ENCODE assay signal across 10 mouse cellular contexts in the genomic region with DNA sequence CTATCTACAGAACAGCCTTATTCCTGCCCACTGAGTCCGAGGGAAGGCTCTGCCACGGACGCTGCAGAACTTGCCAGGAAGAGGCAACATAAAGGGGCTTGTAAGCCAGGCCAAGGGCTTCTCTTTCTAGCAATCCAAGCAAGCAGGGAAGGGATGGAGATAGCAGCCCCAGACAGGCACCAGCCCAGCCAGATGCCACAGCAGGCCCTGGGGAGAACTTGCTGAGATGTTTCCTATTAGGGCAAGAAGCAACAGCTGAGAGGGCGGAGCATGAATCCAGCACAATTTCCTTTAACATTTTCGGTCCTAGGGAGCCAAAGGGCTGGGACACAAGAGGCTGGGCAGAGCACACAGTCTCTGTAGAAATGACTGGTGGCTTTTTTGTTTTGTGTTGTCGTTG. TPM values are rescaled to one million over a fixed set of nuclear protein-coding genes. Genes with fewer than 3 reads are reported as not detected.
DNase-seq lines count a peak whose midpoint lies in the region; ATAC-seq and TF ChIP-seq lines count a peak whose summit lies in the region.
"Had no signal": no experiment of that assay in that cellular context is flagged by ENCODE, and none has a peak within 500 bp of the region (broad histone marks: within the 10 kb centered on the region; RNA-seq: fewer than 3 reads in every experiment).

No protein-coding gene starts in this region.

- no peak overlapping the region for H3K27ac ChIP-seq in liver, adult 2 months (replicated peaks; ENCODE audit: insufficient read depth, low read depth, low read length)
- H3K27ac ChIP-seq in liver, postnatal 0 days (ENCODE audit: low read depth) = no peak overlapping the region
- H3K27ac ChIP-seq in hindbrain, embryonic 14.5 days = peak overlapping the region; percentile 45; the same call in 1 of the 2 replicates
- H3K27ac ChIP-seq in neural tube, embryonic 13.5 days (replicated peaks) = peak overlapping the region; percentile 67
- H3K27ac ChIP-seq: forebrain, embryonic 15.5 days had no signal

- H3K79me2 ChIP-seq in liver, adult 2 months (ENCODE audit: control insufficient read depth, insufficient read depth, low read length) = no peaks in the 10 kb centered on the region

- H3K9me3 ChIP-seq in liver, postnatal 0 days (ENCODE audit: low read length) = no peaks in the 10 kb centered on the region
- no peaks in the 10 kb centered on the region for H3K9me3 ChIP-seq in hindbrain, embryonic 14.5 days (ENCODE audit: control insufficient read depth, low read length)
- no peaks in the 10 kb centered on the region for H3K9me3 ChIP-seq in neural tube, embryonic 13.5 days
- H3K9me3 ChIP-seq: forebrain, embryonic 15.5 days had no signal

- no peak for TF ChIP-seq EP300 in liver, postnatal 0 days (IDR thresholded peaks at IDR 0.05; ENCODE audit: low read depth)

- no peak for TF ChIP-seq CTCF in liver, adult 2 months (IDR thresholded peaks at IDR 0.05; ENCODE audit: low read depth, low read length)
- no peak for TF ChIP-seq CTCF in liver, postnatal 0 days (IDR thresholded peaks at IDR 0.05; ENCODE audit: low read depth)

- no peak overlapping the region for H3K4me3 ChIP-seq in liver, adult 2 months (ENCODE audit: insufficient read depth, low read depth, low read length)
- H3K4me3 ChIP-seq in liver, postnatal 0 days (ENCODE audit: low read depth, low read length) = no peak overlapping the region
- H3K4me3 ChIP-seq in hindbrain, embryonic 14.5 days (replicated peaks; ENCODE audit: low read length) = no peak overlapping the region
- H3K4me3 ChIP-seq in neural tube, embryonic 13.5 days = no peak overlapping the region
- H3K4me3 ChIP-seq: forebrain, embryonic 15.5 days had no signal

- DNase-seq in adrenal gland, adult 2 months = peak; percentile 18
- no peak for DNase-seq in adrenal gland, adult 8-10 months
- DNase-seq in liver, adult 2 months (ENCODE audit: extremely low read depth, low read depth, low spot score) = peak; percentile 4
- DNase-seq in liver, postnatal 0 days = no peak
- DNase-seq in hindbrain, embryonic 14.5 days (ENCODE audit: low spot score) = no peak
- DNase-seq in left cerebral cortex, adult 18-20 months (ENCODE audit: low spot score in 2 of 2) = no peak
- DNase-seq in left cerebral cortex, adult 8-10 months (ENCODE audit: low spot score in 2 of 2) = no peak
- DNase-seq: layer of hippocampus, adult 9-11 months had no signal

- no peak for ATAC-seq in liver, postnatal 0 days
- no peak for ATAC-seq in hindbrain, embryonic 14.5 days (ENCODE audit: low FRiP score)
- no peak for ATAC-seq in neural tube, embryonic 13.5 days (ENCODE audit: low read depth)
- ATAC-seq: forebrain, embryonic 15.5 days had no signal

- 69% methylated on average over 6 of the region's 6 CpGs for WGBS in liver, adult 2 months
- 54% methylated on average over 6 of the region's 6 CpGs for WGBS in liver, postnatal 0 days (ENCODE audit: insufficient replicate concordance)
- WGBS in hindbrain, embryonic 14.5 days = 60% methylated on average over 6 of the region's 6 CpGs
- WGBS in neural tube, embryonic 13.5 days = 49% methylated on average over 6 of the region's 6 CpGs

- peaks cover 3% of the 10 kb centered on the region for H3K27me3 ChIP-seq in liver, adult 2 months (ENCODE audit: control insufficient read depth, insufficient read depth, low read length)
- no peaks in the 10 kb centered on the region for H3K27me3 ChIP-seq in liver, postnatal 0 days (ENCODE audit: insufficient read depth, low read length)
- H3K27me3 ChIP-seq in hindbrain, embryonic 14.5 days (ENCODE audit: control insufficient read depth, insufficient read depth, low read length) = no peaks in the 10 kb centered on the region
- H3K27me3 ChIP-seq in neural tube, embryonic 13.5 days = no peaks in the 10 kb centered on the region
- H3K27me3 ChIP-seq: forebrain, embryonic 15.5 days had no signal

- no peak overlapping the region for H3K9ac ChIP-seq in liver, adult 2 months (ENCODE audit: low read depth, low read length)
- no peak overlapping the region for H3K9ac ChIP-seq in liver, postnatal 0 days (replicated peaks)
- H3K9ac ChIP-seq in hindbrain, embryonic 14.5 days = no peak overlapping the region
- no peak overlapping the region for H3K9ac ChIP-seq in neural tube, embryonic 13.5 days
- H3K9ac ChIP-seq: forebrain, embryonic 15.5 days had no signal

- no peaks in the 10 kb centered on the region for H3K4me1 ChIP-seq in liver, adult 2 months (ENCODE audit: control insufficient read depth, insufficient read depth, low read length)
- no peaks in the 10 kb centered on the region for H3K4me1 ChIP-seq in liver, postnatal 0 days (ENCODE audit: insufficient read depth)
- peaks cover 22% of the 10 kb centered on the region for H3K4me1 ChIP-seq in hindbrain, embryonic 14.5 days (replicated peaks; ENCODE audit: control insufficient read depth, insufficient read depth, low read length)
- H3K4me1 ChIP-seq in neural tube, embryonic 13.5 days (replicated peaks) = peaks cover 35% of the 10 kb centered on the region

- no peak for TF ChIP-seq POLR2A in liver, adult 2 months (IDR thresholded peaks at IDR 0.05; ENCODE audit: extremely low read depth, insufficient read depth, low read length)

- H3K4me2 ChIP-seq in liver, postnatal 0 days (ENCODE audit: low read depth, low read length) = no peak overlapping the region
- H3K4me2 ChIP-seq in hindbrain, embryonic 14.5 days (replicated peaks) = no peak overlapping the region
- no peak overlapping the region for H3K4me2 ChIP-seq in neural tube, embryonic 13.5 days
- H3K4me2 ChIP-seq: forebrain, embryonic 15.5 days had no signal

- H3K36me3 ChIP-seq in liver, adult 2 months (ENCODE audit: control insufficient read depth, insufficient read depth, low read length) = no peaks in the 10 kb centered on the region
- H3K36me3 ChIP-seq in liver, postnatal 0 days (replicated peaks; ENCODE audit: insufficient read depth, low read length) = no peaks in the 10 kb centered on the region
- no peaks in the 10 kb centered on the region for H3K36me3 ChIP-seq in hindbrain, embryonic 14.5 days (replicated peaks; ENCODE audit: control insufficient read depth, insufficient read depth)
- no peaks in the 10 kb centered on the region for H3K36me3 ChIP-seq in neural tube, embryonic 13.5 days
- H3K36me3 ChIP-seq: forebrain, embryonic 15.5 days had no signal

RNA-seq across cellular contexts. Expression of a gene that starts 25.0 kb away (rescaled TPM):
- under 1 TPM; 0.52 to 0.63 TPM for total RNA-seq in adrenal gland, adult 2 months (2021)
- polyA plus RNA-seq in adrenal gland, adult 2 months (2012; rRNA removed) = 0.19 and 2.0 TPM in 2 replicates
- under 1 TPM; 0.30 to 0.80 (median 0.60) TPM for total RNA-seq in adrenal gland, adult 8-10 months (2022)
- total RNA-seq in liver, adult 2 months (2014; rRNA removed) = 0.09 and 1.1 TPM in 2 replicates
- 0.19 and 0.22 TPM in 2 replicates for polyA plus RNA-seq in liver, adult 2 months (2012; rRNA removed)
- polyA plus RNA-seq in liver, postnatal 0 days (2015; fragmentation: Nextera tagmentation; extraction: Ambion mirVana) = 0.02 and 0.07 TPM in 2 replicates
- polyA plus RNA-seq in hindbrain, embryonic 14.5 days (2014; fragmentation: Nextera tagmentation; extraction: Ambion mirVana) = 15.6 and 16.1 TPM in 2 replicates
- 5.5 and 5.6 TPM in 2 replicates for polyA plus RNA-seq in neural tube, embryonic 13.5 days (2015; fragmentation: Nextera tagmentation; extraction: Ambion mirVana)
- 100 to 1,000 TPM; 171 to 180 TPM for total RNA-seq in left cerebral cortex, adult 18-20 months (2021)
- total RNA-seq in left cerebral cortex, adult 8-10 months (2022) = 100 to 1,000 TPM; 139 to 156 (median 147) TPM

Comparison
In these comparisons a context has a peak if more than half of its experiments do, and no peak if none do; other contexts are left out.
1. DNase-seq: peak in adrenal gland, adult 2 months (single experiment) and liver, adult 2 months (single experiment); none in adrenal gland, adult 8-10 months (single experiment), liver, postnatal 0 days (single experiment), hindbrain, embryonic 14.5 days (single experiment), left cerebral cortex, adult 18-20 months (0 of 2) and left cerebral cortex, adult 8-10 months (0 of 2).
2. H3K27ac ChIP-seq: peak in hindbrain, embryonic 14.5 days (single experiment) and neural tube, embryonic 13.5 days (single experiment); none in liver, adult 2 months (single experiment) and liver, postnatal 0 days (single experiment).
3. RNA of a gene that starts 25.0 kb away (total RNA-seq): 171 to 180 TPM in left cerebral cortex, adult 18-20 months and 139 to 156 TPM in left cerebral cortex, adult 8-10 months; 0.52 to 0.63 TPM in adrenal gland, adult 2 months, 0.30 to 0.80 TPM in adrenal gland, adult 8-10 months and 0.09 to 1.1 TPM in liver, adult 2 months; every median in the first group is over 10 times any median in the second.